Mouse (Mus musculus) lung, adult 2 months (tissue): ENCODE data around the gene Wbp1l.

ENCODE experiments used
- CTCF ChIP-seq: fragments of 200-500 bp; IDR thresholded peaks from 2 replicates; pipeline ENCODE4 v1.5.1; 2011; ENCODE audit warnings: mild to moderate bottlenecking, low read length, control low read depth; ENCODE audit not compliant: insufficient read depth
- POLR2A ChIP-seq: fragments of 200-500 bp; IDR thresholded peaks from 2 replicates; pipeline ENCODE4 v1.6.1; 2011; ENCODE audit warnings: low read depth, mild to moderate bottlenecking, control low read depth, low read length, borderline replicate concordance; ENCODE audit errors: extremely low read depth

DNA sequence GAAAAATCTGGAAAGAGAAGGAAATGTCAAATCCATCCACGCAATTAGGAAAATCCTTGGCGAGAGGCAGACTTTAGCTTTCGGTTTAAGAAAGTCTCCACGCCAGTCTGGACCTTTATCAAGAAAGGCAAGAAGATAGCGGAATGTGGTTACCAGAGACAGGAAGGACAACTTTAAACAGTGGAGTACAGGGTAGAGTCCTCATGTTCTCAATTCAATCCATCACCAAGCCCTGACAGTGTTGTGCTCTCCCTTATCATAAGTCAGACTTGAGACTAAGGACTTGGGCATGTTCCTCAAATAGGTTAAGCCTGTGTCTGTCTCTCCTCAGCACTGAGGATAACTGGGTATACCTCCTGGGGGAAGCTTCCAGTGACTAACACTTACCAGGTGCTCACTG, 70.9 kb downstream of the Wbp1l start:
- no peak for TF ChIP-seq POLR2A
- no peak for TF ChIP-seq CTCF
